Mouse (Mus musculus): ENCODE measurements around the gene Soga1.

Soga1 gene

DNA sequence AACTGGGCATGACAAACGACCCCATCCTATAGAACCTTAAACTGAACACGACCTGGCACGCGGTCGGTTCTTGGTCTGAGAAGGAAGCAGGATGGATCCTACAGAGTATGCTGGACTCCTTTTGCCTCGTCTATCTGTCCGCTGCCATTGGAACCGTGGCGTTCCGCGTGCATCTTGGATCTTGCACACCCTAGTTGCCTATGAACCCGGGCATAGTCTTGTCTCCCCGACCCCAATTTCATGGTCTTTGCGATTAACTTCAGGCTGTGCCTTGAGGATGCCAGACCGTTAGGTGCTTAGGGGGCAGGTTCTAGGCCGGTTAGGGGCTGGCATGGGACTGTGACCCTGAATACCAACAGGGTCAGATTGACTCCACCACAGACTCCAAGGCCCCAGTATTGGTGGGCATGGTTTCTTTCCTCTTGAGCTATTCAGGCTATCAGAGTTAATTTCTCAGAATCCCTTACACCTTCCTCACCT, 687 bp upstream of the Soga1 start:
- DNase-seq: no peak

DNA sequence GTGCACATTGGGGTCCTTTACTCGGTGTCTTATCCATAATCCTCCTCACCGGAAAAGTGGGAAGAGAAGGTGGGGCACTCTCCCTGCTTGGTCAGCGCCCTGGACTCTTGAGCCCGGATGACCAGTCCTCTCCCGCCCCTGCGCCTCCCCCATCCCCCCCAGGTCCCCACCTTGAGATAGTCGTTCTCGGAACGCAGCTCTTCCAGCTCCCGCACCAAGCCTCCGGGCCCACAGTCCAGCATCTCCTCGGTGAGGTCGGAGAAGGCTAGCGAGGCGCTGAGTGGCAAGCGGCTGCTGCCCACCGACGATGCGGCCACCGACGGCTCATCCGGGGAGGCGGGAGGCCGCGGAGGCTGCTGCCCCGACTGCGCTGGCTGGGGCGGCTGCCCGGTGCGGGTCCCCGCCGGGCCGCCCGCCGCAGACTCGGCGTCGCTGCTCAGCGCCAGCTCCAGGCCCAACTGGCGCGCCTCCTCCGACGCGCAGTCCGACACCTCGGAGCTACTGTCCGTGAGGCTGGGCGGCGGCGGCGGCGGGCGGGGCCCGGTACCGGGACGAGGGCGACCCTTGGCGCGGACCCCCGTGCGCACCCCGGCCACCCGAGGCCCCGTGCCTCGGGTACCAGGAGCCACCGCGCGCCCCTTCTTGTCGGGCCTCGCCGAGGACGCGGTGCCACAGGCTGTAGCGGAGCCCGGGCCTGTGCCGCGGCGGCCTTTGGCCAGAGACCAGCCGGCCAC, 828 bp downstream of the Soga1 start:
- DNase-seq: peak in 1 of 2 experiments; percentile 41

DNA sequence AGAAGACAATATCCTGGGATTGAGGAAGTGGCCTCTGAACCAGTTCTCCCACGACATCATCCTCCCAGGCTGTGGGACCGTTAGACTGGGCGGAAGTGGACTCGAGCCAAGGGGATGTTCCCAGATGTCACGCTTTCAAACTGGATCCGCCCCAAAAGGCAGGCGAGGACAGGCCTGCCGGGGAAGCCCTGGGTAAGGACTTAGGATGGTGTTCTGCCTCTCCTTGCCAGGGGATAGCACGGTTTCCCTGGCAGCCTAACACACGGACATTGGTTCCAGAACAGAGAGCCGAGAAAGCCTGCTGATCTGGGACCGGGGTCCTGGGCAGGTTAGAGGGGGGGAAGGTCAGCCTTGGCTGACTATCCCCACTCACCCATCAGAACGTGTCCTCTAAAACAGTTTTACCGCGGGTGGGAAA, 1.4 kb downstream of the Soga1 start:
- DNase-seq: peak; percentile 93 to 95

DNA sequence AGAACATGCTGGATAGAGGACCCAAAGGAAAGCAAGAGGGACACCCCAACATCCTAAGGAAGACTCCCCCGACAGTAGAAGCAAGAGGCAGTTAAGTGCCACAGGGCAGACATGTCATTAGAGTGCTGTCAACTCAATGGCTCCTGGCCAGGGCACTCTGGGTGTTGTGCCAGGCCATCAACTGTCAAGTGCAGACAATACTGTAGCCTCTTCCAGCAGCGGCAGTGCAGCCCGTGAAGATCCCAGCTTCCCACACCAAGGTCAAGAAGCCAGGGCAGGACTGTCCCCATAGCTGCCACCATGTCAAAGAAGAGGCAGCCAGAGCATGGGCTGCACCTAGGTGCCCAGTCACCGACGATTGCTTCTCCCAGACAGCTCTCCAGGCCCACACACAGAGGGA, 1.9 kb downstream of the Soga1 start:
- DNase-seq: peak; percentile 68 to 85

DNA sequence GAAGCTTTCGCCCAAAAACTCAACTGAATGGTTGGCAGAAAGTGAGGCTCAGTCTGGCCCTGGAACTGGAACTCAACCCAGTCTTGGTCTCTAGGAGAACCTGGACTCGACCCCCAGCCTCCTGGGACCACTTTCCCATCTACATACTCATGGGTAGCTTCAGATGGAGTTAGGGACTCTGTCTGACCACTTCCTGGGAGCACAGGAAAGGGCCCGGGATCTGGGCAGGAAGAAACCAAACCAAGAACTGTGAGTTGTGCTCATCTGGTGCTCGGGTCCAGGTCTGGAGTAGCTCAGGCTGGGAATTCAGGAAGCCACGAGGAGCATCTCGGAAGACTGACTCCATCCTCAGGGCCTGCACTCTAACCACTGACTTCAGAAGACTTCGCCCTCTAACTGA, 2.5 kb downstream of the Soga1 start:
- no peak for DNase-seq

DNA sequence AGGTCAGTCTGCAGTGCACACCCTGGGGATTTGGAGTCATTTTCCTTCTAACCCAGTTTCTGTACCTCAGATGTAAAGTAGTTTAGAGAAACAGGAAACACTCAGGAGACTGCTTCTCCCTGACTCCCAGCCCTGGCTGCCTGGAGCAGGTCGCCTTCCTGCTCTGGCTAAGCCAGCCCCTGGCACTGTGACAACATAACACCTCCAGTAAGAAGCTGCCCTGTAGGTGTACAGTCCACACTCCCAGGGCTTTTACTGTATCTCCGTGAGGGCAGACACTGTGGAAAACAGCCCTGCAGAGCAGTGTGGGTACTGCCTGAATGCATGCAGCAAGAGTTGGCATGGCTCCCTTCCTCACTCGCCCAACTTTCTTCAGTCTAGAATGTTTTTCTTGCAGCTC, 3.4 kb downstream of the Soga1 start:
- peak in 1 of 2 experiments; percentile 58 for DNase-seq

DNA sequence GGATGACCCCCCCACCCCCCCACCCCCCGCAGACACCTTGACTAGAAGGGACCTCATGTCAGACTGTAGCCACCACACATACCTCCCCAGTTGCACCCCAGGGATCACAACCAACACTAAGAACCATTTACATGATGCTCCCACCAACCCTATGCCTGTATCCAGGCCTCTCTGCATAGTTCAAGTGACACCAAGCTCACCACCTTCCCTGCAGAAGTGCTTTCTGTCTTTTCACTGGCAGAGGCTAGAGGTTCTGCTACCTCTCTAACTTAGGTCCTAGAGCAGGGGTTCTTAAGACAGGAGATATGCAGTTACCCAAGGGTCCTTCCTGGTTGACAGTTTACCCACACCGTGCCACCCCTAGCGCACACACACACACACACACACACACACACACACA, 3.8 kb downstream of the Soga1 start:
- no peak for DNase-seq

DNA sequence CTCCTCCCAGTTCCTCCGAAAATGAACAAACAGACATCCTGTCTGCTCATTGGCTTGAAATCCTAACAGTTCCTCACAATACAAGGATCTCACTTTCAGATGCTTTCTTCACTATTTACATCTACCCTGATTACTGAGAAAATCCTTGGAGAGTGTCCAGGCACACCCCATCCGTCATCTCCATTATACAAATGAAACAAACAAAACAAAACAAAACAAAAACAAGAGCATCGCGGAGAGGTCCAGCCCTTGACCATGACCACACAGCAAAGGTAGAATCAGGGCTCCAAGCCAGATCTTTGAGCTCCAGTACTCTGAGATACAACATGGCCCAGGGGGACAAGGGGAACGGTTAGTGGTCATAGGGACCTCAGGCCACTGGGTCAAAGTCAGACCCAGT, 4.3 kb downstream of the Soga1 start:
- DNase-seq: peak in 1 of 2 experiments; percentile 65

DNA sequence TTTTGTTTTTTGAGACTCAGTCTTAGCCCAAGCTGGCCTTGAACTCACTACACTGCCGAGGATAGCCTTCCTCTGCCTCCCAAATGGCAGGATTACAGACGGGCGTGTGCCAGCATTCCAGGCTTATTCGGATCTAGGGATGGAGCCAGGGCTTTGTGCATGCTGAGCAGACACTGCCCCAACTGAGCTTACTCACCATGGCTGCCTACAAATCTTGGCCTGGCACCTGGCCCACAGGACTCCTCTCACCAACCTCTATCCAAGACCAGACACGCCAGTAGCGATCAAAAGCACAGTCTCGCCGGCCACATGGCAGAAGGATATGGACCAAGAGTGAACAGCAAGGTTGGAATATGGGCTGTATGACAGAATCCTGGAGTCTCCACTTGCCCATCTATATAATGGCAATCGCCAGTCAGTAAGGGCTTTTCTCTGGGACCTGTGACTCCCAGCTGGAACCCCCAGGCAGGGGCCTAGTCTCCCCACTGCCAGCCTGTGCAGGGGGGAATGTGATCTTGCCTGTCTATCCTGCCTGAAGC, 4.8 kb downstream of the Soga1 start:
- DNase-seq: peak in 1 of 2 experiments; percentile 59

DNA sequence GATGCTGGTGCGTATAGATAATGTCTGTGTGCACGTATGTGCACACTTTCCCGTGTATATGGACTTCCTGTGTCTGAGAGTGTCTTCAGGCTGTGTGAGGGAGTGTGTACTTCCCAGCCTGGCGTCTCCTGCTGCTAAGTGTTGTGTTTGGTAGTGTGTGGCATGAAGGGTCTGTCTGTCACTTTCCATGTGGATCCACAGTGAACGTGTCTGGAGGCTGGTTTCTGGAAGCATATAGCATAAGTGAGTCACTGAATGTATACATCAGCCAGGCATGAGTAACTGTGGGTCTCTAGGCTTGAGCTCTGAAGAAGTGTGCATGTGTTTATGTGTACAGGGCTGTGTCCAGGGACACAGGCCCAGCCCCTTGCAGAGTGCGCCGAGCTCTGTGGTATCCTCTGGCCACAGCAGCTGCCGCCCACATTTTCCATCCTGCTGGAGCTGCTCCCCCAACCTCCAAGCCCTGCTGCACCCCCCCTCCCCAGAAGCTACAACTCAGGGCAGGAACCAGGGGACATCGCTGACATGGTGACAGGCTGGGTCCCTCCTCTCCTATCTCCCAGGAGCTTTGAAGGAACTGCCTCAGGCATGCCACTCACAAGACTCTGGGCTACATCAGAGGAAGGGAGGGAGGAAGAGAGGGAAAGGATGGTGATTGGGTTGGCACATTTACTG, 5.5 kb downstream of the Soga1 start:
- DNase-seq: peak in 1 of 2 experiments; percentile 83

DNA sequence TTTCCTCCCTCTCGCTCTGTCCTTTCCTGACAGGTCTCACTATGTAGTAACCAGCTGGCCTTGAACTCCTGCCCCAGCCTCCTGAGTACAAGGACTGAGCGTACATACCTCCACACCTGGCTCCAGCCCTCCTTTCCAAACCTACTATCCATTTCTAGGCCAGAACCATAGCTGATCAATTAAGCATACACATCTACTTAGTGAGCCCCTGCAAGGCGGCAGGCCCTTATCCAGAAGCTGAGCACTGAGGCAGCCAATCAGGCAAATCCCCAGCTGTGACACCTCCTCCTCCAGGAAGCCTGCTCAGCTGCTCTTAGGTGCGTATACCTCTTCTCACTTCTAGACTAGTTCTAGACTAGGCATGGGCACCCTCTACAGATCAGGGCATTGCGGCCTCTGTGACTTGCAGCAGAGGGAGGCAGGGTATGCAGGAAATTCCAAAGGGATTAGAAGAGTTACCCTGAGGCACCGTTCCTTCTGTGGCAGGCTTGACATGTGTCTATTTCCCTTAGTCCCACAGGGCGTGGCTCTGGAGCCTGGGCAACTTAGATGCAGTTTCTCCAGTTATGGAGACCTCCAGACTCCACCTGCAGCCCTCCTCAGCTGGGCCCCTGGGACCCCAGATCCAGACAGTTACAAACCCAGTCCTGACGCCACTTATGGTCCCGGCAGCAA, 6.6 kb downstream of the Soga1 start:
- no peak for DNase-seq

DNA sequence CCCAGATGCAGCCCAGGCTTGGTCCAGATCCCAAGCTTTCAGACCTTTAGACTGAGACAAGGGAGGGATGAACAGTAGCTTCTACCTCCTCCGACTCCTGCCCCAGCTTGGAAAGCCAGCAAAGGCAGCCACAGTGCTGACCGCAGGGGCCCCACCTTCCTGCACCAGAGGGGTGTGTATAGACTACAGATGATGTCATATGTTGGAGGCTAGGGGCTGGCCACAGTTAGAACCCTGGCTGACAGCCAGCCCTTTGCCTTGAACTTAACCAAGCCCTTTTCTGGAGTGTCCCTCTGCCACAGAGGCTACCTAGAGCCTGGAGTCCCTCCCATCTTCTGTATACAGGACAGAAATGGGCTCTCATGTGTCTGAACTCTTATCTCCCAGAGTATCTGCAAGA, 7.5 kb downstream of the Soga1 start:
- peak; percentile 88 to 93 for DNase-seq

DNA sequence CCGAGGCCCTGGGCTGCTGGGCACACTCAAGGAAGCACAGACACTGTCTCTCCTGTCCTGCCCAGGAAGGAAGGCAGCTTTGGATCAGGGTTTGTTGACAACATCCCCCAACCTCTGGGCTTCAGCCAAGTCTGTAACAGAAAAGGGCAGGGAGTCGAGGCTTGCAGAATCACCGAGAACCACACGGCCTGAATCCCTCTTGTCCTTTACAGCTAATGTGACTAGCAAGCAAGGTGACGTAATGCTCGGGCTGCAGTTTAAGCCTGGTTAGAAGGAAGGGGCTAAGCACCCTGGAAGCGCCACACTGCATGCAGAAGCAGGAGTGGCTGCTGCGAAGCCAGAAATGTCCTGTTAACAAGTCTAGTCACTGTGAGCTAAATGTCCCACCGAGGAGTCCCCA, 8.7 kb downstream of the Soga1 start:
- peak; percentile 83 to 89 for DNase-seq

DNA sequence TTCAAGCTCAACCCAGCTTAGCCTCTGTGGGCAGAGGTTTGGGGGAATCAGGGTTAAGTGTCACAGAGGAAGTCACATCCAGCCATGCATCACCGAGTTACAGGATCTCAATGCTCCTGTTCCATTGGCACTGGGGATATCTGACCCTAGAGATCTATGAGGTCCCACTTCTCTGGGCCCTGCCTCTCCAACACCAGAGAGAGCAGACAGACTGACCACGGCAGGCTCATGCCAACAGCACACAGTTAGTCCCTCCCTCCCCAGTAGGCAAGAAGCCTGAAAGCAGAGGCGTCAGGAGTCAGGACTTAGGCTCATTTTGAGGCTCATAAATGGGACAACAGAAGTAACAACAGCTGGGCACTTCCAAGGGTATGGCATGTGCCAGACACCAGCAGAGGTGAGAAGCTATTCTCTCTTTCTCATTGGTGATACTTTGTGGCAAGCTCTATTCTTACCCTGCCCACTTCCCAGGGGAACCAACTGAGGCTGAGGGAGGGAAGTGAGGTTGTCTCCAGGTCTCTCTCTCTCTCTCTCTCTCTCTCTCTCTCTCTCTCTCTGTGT, 9.2 kb downstream of the Soga1 start:
- DNase-seq: no peak

DNA sequence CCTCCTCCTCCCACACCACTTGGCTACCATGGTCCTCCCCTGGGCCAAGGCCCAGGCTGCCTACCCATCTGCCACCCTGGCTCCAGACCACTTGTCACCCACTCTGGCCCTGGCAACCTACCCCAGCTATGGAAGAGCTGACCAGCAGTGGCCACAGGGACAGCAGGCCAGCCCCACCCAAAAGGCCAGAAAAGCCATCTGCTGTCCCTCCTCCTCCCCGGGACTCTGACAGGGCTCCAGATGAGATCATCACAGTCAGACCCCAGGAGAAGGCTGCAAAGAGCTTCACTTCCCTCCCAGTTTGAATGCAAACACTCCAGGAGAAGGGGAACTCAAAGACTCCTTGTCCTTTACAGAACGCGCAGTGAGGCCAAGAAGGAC, 9.7 kb downstream of the Soga1 start:
- DNase-seq: peak in 1 of 2 experiments; percentile 71

DNA sequence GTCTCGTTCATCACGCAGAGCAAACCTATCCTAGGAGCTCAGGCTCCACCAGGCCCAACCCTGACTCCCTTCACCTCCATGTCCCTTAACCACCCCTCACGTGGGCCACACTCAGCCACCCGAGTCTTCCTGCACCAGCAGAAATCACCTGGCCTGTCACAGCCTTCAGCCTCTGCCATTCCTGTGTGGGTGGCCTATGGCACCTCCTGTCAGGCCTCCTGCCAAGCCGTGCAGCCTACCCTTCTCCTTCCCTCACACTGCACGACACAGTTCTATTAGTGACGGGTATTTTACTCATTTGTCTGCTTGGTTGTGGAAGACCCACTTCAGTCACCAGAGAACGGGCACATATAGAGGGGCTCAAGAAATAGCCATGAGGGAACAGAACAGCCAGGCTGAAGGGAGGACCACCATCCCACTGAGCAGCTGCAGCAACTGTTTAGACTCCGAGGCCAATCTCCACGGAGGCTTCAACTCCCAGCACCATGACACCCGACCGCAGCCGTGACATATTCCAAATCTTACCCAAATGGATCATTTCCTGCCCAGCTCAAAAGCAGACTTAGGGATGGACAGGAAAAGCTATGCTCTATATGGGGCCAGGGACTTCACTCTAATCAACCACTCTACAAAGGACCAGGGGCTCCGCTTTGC, 10.2 kb downstream of the Soga1 start:
- peak in 1 of 2 experiments; percentile 47 for DNase-seq

DNA sequence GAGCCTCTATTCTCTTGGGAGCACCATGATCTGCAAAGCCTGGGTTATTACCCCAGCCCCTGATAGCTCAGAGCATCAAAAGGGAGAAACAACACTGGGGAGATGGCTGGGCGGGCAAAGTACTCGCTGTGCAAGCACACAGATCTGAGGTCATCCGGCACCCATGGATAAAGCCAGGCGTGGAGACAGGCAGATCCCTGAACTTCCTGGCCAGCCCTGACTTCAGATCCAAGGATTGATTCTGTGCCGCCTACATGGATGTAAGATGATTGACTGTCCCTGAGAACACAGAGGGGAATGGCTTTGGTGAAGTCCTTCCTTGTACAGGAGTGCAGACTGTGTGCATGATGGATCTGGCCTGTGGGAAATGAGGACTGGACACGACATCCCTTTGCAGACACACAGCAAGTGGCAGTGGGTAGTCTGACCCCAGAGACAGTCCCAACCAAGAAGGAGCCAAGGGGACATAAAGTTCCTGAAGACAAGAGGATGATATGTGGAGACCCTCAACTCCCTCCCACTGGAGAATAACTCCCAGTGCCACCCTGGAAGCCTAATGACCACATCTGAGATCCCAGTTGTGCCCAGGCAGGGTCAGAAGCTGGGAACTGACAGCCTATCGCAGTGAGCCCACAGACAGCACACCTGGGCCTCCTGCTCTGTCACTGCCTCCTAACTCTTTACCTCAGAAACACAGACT, 12.2 kb downstream of the Soga1 start:
- DNase-seq: peak in 1 of 2 experiments; percentile 20

DNA sequence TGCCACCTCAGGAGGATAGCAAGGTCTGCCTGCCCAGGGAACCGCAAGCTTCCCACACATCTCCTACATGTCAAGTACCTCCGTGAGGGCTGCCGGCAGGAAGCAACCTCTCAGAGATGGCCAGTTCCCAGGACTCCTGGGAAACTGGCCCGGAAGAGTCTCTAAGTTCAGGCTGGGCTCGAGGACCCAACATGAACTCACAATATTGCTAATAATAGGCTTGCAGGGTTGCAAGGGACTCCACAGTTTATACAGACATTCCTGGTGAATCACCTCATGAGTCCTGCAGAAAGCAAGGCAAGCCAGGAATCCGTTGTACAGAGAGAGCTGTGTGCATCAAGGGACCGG, 13.2 kb downstream of the Soga1 start:
- DNase-seq: peak in 1 of 2 experiments; percentile 54

DNA sequence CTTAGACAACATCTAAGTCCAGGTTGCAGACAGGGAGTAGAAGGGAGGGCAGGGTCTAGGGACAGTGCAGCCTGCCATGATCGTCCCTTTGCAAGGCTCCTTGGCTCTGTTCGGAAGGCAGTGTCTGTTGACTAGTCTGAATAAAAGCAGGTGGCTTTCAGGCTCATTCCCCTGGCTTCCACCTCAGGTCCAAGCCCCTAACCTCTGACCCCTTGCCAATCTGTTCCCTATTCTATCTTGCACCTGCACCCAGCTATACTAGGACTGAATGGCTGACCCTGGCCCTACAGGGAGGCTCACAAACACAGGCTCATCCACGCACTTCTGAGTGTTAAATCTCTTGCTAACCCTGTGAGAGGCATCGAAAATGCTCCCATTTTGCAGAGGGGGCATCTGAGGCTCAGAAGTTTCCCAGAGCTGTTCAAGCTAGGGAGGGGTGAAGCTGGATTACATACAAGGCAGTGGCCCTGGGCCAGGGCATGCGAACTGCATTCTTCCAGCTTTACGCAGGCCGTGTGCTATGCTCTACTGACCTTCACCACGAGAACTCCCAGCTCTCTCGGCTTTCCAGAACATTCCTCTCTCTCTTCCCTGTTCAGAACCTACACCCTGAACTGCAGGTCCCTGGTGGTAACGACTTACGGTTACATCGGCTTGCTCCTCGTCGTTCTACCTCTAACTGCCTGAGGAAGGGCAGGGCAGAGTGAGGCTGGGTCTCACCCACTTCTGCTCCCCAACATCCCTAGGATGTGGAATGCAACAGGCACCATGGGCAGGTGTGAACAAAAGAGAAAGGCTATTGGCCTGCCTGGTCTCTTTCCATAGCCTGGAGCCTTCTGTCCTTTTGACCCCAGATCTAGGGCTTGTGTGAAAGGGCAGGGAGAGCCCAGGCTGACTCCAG, 13.8 kb downstream of the Soga1 start:
- peak in 1 of 2 experiments; percentile 81 for DNase-seq

DNA sequence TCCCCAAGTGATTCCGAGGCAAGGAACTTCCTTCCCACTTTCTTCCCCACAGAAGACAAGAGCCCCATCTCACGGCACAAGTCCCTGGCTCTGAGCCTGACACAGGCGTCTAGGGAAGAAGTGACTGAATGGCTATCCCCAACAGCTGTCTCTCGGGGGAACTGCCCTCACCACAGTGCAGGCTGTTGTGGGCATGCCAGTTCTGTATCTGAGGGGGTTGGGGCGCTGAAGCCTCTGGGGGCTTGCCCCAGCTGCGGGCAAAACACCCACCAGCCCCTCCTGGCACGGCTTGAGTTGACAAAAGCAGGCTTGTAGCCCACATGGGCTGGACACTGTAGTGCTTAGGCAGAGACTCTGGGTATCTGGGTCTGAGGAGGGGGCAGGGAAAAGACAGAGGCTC, 14.9 kb downstream of the Soga1 start:
- peak in 1 of 2 experiments; percentile 70 for DNase-seq

DNA sequence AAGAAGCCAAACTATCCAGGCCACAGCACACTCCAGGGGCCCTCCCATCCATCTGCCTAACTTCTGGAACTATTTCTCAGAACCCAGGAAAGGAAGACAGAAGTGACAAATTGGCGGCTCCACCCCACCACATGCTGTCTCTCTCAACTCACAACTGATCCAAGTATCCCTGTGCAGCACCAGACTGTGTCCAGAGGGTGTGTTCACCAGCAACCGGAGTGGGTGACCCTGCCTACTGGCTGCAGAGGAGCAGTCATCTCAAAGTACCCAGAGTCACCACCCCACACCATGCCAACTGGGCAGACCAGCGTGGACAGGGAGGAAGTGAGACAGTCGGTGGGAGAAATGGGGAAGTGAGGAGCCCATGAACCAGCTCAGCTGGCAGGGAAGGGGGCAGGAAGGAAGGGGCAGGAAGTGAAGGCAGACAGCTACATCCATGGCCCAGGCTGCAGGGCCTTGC, 15.8 kb downstream of the Soga1 start:
- peak; percentile 70 to 80 for DNase-seq

Measured in lung, postnatal 4 days (tissue).